Mouse (Mus musculus): ENCODE measurements around the gene Gm45717. TPM values are rescaled to one million over a fixed set of nuclear protein-coding genes. Genes with fewer than 3 reads are reported as not detected.

Gene Gm45717
- polyA plus RNA-seq, 1 experiment from 2014 or later, result not detected

- H3K4me2 ChIP-seq, result no peak overlapping the region
- H3K9me3 ChIP-seq, result no peaks in the 10 kb centered on the region
- H3K27ac ChIP-seq, result no peak overlapping the region
- peaks cover 10% of the 10 kb centered on the region for H3K4me1 ChIP-seq
- H3K36me3 ChIP-seq (replicated peaks), result no peaks in the 10 kb centered on the region
- H3K27me3 ChIP-seq, result peaks cover 10% of the 10 kb centered on the region; the same call in 1 of the 2 replicates
- H3K9ac ChIP-seq, result no peak overlapping the region
- ATAC-seq (ENCODE audit: low FRiP score), result no peak
- WGBS, result 59% methylated on average over 2 of the region's 2 CpGs
- H3K4me3 ChIP-seq (replicated peaks), result no peak overlapping the region
Measured at GRCm38 (mm10) chr7:140961416-140961815, 5.7 kb upstream of the Gm45717 start.

GRCm38 (mm10) chr7:140960026-140960425, 4.3 kb upstream of the Gm45717 start:
- H3K4me1 ChIP-seq, result peaks cover 14% of the 10 kb centered on the region
- no peaks in the 10 kb centered on the region for H3K9me3 ChIP-seq
- no peak overlapping the region for H3K9ac ChIP-seq
- H3K36me3 ChIP-seq (replicated peaks), result no peaks in the 10 kb centered on the region
- no peak overlapping the region for H3K4me2 ChIP-seq
- H3K27me3 ChIP-seq, result peaks cover 15% of the 10 kb centered on the region; the same call in 1 of the 2 replicates
- H3K27ac ChIP-seq, result no peak overlapping the region
- H3K4me3 ChIP-seq (replicated peaks), result no peak overlapping the region
- no peak for ATAC-seq (ENCODE audit: low FRiP score)
- 40% methylated on average over 5 of the region's 5 CpGs for WGBS

- Histone ChIP-seq H3K36me3 (replicated peaks) (no peaks in the 10 kb centered on the region), H3K4me3 (replicated peaks) (no peak overlapping the region), H3K27me3 (peaks cover 15% of the 10 kb centered on the region; the same call in 1 of the 2 replicates), H3K27ac (no peak overlapping the region), H3K9me3 (no peaks in the 10 kb centered on the region), H3K9ac (no peak overlapping the region; the same call in 1 of the 2 replicates), H3K4me2 (0 out of 2 replicates have a peak overlapping the region, but pooled peaks have one; percentile 2), H3K4me1 (peaks cover 19% of the 10 kb centered on the region)
- WGBS, result 2% methylated on average over 9 of the region's 9 CpGs
- no peak for ATAC-seq (ENCODE audit: low FRiP score)
Measured at GRCm38 (mm10) chr7:140959181-140959901, 3.6 kb upstream of the Gm45717 start.

- H3K27me3 ChIP-seq, result peaks cover 15% of the 10 kb centered on the region; the same call in 1 of the 2 replicates
- H3K36me3 ChIP-seq (replicated peaks), result no peaks in the 10 kb centered on the region
- ATAC-seq (ENCODE audit: low FRiP score), result no peak
- H3K4me2 ChIP-seq, result no peak overlapping the region
- H3K4me3 ChIP-seq (replicated peaks), result no peak overlapping the region
- H3K4me1 ChIP-seq, result peaks cover 24% of the 10 kb centered on the region
- peak overlapping the region; percentile 33; the same call in 1 of the 2 replicates for H3K27ac ChIP-seq
- no peak overlapping the region for H3K9ac ChIP-seq
- WGBS, result 61% methylated on average over 6 of the region's 6 CpGs
- no peaks in the 10 kb centered on the region for H3K9me3 ChIP-seq
Measured at GRCm38 (mm10) chr7:140956556-140956869, 776 bp upstream of the Gm45717 start.

- ATAC-seq (ENCODE audit: low FRiP score), result peak; percentile 27; the same call in 1 of the 2 replicates
Measured at GRCm38 (mm10) chr7:140955342-140955741, 395 bp downstream of the Gm45717 start.

GRCm38 (mm10) chr7:140954733-140955071, 1.0 kb downstream of the Gm45717 start:
- peak overlapping the region; percentile 59 for H3K4me2 ChIP-seq
- H3K9ac ChIP-seq, result 0 out of 2 replicates have a peak overlapping the region, but pooled peaks have one; percentile 51
- H3K36me3 ChIP-seq (replicated peaks), result no peaks in the 10 kb centered on the region
- H3K9me3 ChIP-seq, result no peaks in the 10 kb centered on the region
- no peak for ATAC-seq (ENCODE audit: low FRiP score)
- H3K4me1 ChIP-seq, result peaks cover 39% of the 10 kb centered on the region
- peaks cover 15% of the 10 kb centered on the region; the same call in 1 of the 2 replicates for H3K27me3 ChIP-seq
- WGBS, result 13% methylated on average over 9 of the region's 9 CpGs
- peak overlapping the region; percentile 36 for H3K4me3 ChIP-seq (replicated peaks)
- no peak overlapping the region for H3K27ac ChIP-seq

More at GRCm38 (mm10) chr7:140955342-140955741, 395 bp downstream of the Gm45717 start:
- Histone ChIP-seq H3K9me3 (no peaks in the 10 kb centered on the region), H3K27me3 (peaks cover 15% of the 10 kb centered on the region; the same call in 1 of the 2 replicates), H3K4me1 (peaks cover 34% of the 10 kb centered on the region), H3K4me3 (replicated peaks) (peak overlapping the region; percentile 36), H3K9ac (peak overlapping the region; percentile 51; the same call in 1 of the 2 replicates), H3K36me3 (replicated peaks) (no peaks in the 10 kb centered on the region), H3K4me2 (peak overlapping the region; percentile 59), H3K27ac (no peak overlapping the region)
- WGBS, result 17% methylated on average over 17 of the region's 17 CpGs

- Histone ChIP-seq H3K4me1 (peaks cover 33% of the 10 kb centered on the region), H3K27ac (no peak overlapping the region)
Measured at GRCm38 (mm10) chr7:140953800-140954732, 1.7 kb downstream of the Gm45717 start.

GRCm38 (mm10) chr7:140953133-140953532, 2.6 kb downstream of the Gm45717 start:
- H3K4me1 ChIP-seq, result peaks cover 30% of the 10 kb centered on the region
- peaks cover 9% of the 10 kb centered on the region; the same call in 1 of the 2 replicates for H3K27me3 ChIP-seq
- H3K27ac ChIP-seq, result no peak overlapping the region
- ATAC-seq (ENCODE audit: low FRiP score), result no peak
- no peak overlapping the region for H3K9ac ChIP-seq
- H3K4me3 ChIP-seq (replicated peaks), result no peak overlapping the region
- no peaks in the 10 kb centered on the region for H3K9me3 ChIP-seq
- no peak overlapping the region for H3K4me2 ChIP-seq
- H3K36me3 ChIP-seq (replicated peaks), result 0 out of 2 replicates have a peak, but pooled peaks cover 3% of the 10 kb centered on the region
- 87% methylated on average over 11 of the region's 11 CpGs for WGBS

More at GRCm38 (mm10) chr7:140953800-140954732, 1.7 kb downstream of the Gm45717 start:
- H3K36me3 ChIP-seq (replicated peaks), result no peaks in the 10 kb centered on the region
- peaks cover 15% of the 10 kb centered on the region; the same call in 1 of the 2 replicates for H3K27me3 ChIP-seq
- H3K9ac ChIP-seq, result 0 out of 2 replicates have a peak overlapping the region, but pooled peaks have one; percentile 51
- H3K4me3 ChIP-seq (replicated peaks), result peak overlapping the region; percentile 36
- 68% methylated on average over 15 of the region's 15 CpGs for WGBS
- H3K4me2 ChIP-seq, result peak overlapping the region; percentile 59
- no peak for ATAC-seq (ENCODE audit: low FRiP score)
- H3K9me3 ChIP-seq, result no peaks in the 10 kb centered on the region

- H3K4me1 ChIP-seq, result peaks cover 30% of the 10 kb centered on the region
- no peak overlapping the region for H3K4me2 ChIP-seq
- ATAC-seq (ENCODE audit: low FRiP score), result no peak
- no peaks in the 10 kb centered on the region for H3K9me3 ChIP-seq
- H3K36me3 ChIP-seq (replicated peaks), result 0 out of 2 replicates have a peak, but pooled peaks cover 6% of the 10 kb centered on the region
- 87% methylated on average over 7 of the region's 7 CpGs for WGBS
- peaks cover 7% of the 10 kb centered on the region; the same call in 1 of the 2 replicates for H3K27me3 ChIP-seq
- H3K4me3 ChIP-seq (replicated peaks), result no peak overlapping the region
- H3K27ac ChIP-seq, result no peak overlapping the region
- no peak overlapping the region for H3K9ac ChIP-seq
Measured at GRCm38 (mm10) chr7:140952441-140952840, 3.3 kb downstream of the Gm45717 start.

GRCm38 (mm10) chr7:140951765-140952164, 4.0 kb downstream of the Gm45717 start:
- Histone ChIP-seq H3K4me1 (peaks cover 30% of the 10 kb centered on the region), H3K9ac (no peak overlapping the region), H3K4me3 (replicated peaks) (no peak overlapping the region), H3K9me3 (no peaks in the 10 kb centered on the region), H3K27me3 (peaks cover 7% of the 10 kb centered on the region; the same call in 1 of the 2 replicates), H3K36me3 (replicated peaks) (0 out of 2 replicates have a peak, but pooled peaks cover 9% of the 10 kb centered on the region), H3K27ac (no peak overlapping the region), H3K4me2 (no peak overlapping the region)
- 86% methylated on average over 6 of the region's 6 CpGs for WGBS
- ATAC-seq (ENCODE audit: low FRiP score), result no peak

- Histone ChIP-seq H3K4me1 (peaks cover 30% of the 10 kb centered on the region), H3K27me3 (peaks cover under 1% of the 10 kb centered on the region; the same call in 1 of the 2 replicates), H3K4me3 (replicated peaks) (no peak overlapping the region), H3K36me3 (replicated peaks) (peaks cover 12% of the 10 kb centered on the region; the same call in 1 of the 2 replicates), H3K9me3 (no peaks in the 10 kb centered on the region), H3K9ac (no peak overlapping the region), H3K27ac (no peak overlapping the region), H3K4me2 (no peak overlapping the region)
- 66% methylated on average over 8 of the region's 8 CpGs for WGBS
- ATAC-seq (ENCODE audit: low FRiP score), result no peak
Measured at GRCm38 (mm10) chr7:140951051-140951450, 4.7 kb downstream of the Gm45717 start.
